Mouse (Mus musculus) liver, postnatal 0 days (tissue): Measurements from ENCODE around the gene Cr1l. TPM values are rescaled to one million over a fixed set of nuclear protein-coding genes. Genes with fewer than 3 reads are reported as not detected.
A peak's percentile ranks its signal among the peaks of the same experiment; 100 is the strongest.

Experiments used
- ATAC-seq: fragments of 200-750 bp; cut with Nextera tagmentation; 2 replicates; pipeline ENCODE4 v1.8.0; 2017; ENCODE audit warnings: mild to moderate bottlenecking, moderate library complexity
- DNase-seq: peaks from one replicate; pipeline ENCODE4 v3.0.0-alpha.2; 2016
- H3K27ac ChIP-seq: fragments of 300-500 bp; sonication (generic); 2 replicates; pipeline ENCODE4 v1.5.1; 2014; ENCODE audit warnings: antibody characterized with exemption, moderate library complexity, mild to moderate bottlenecking, low read depth
- H3K27me3 ChIP-seq: fragments of 300-500 bp; sonication (generic); 2 replicates; pipeline ENCODE4 v1.6.1; 2014; ENCODE audit warnings: low read length, control low read depth, mixed read lengths; ENCODE audit not compliant: insufficient read depth
- H3K36me3 ChIP-seq: fragments of 300-500 bp; sonication (generic); replicated peaks from 2 replicates; pipeline ENCODE4 v1.6.1; 2014; ENCODE audit warnings: mild to moderate bottlenecking, control low read depth, low read length, moderate library complexity, mixed read lengths; ENCODE audit not compliant: insufficient read depth
- H3K4me1 ChIP-seq: fragments of 300-500 bp; sonication (generic); 2 replicates; pipeline ENCODE4 v1.6.1; 2014; ENCODE audit warnings: antibody characterized with exemption, mild to moderate bottlenecking, control low read depth; ENCODE audit not compliant: insufficient read depth
- H3K4me2 ChIP-seq: fragments of 300-500 bp; sonication (generic); 2 replicates; pipeline ENCODE4 v1.6.1; 2014; ENCODE audit warnings: low read depth, mild to moderate bottlenecking, low read length, moderate library complexity, mixed read lengths
- H3K4me3 ChIP-seq: fragments of 300-500 bp; sonication (generic); 2 replicates; pipeline ENCODE4 v1.5.1; 2014; ENCODE audit warnings: low read depth, low read length
- H3K9ac ChIP-seq: fragments of 300-500 bp; sonication (generic); replicated peaks from 2 replicates; pipeline ENCODE4 v1.6.1; 2014; ENCODE audit warnings: mild to moderate bottlenecking, moderate library complexity
- H3K9me3 ChIP-seq: fragments of 300-500 bp; sonication (generic); 2 replicates; pipeline ENCODE4 v1.6.1; 2016; ENCODE audit warnings: mild to moderate bottlenecking, control low read depth, low read length, mixed read lengths
- CTCF ChIP-seq: sonication (generic); IDR thresholded peaks from 2 replicates; pipeline ENCODE4 v1.5.1; 2016; ENCODE audit warnings: antibody characterized with exemption, low read depth
- EP300 ChIP-seq: IDR thresholded peaks from 2 replicates; pipeline ENCODE4 v1.6.1; 2016; ENCODE audit warnings: antibody characterized with exemption, low read depth, mild to moderate bottlenecking
- WGBS: fragments of 180-500 bp; shearing (Covaris S2); extraction: QIAGEN DNeasy Blood & Tissue Kit; methylation state at CpG from one replicate; pipeline ENCODE4 v1.1.7; 2014; ENCODE audit not compliant: insufficient replicate concordance; 5-methylcytosine and 5-hydroxymethylcytosine counted together
- polyA plus RNA-seq: library from polyadenylated mRNA; unstranded; fragments of >200 nt; fragmentation: Nextera tagmentation; extraction: Ambion mirVana; gene quantifications from 2 replicates; pipeline ENCODE4 v1.2.1, GENCODE M21; 2015

The Cr1l gene
- polyA plus RNA-seq, 1 experiment from 2014 or later = 57.7 TPM

DNA sequence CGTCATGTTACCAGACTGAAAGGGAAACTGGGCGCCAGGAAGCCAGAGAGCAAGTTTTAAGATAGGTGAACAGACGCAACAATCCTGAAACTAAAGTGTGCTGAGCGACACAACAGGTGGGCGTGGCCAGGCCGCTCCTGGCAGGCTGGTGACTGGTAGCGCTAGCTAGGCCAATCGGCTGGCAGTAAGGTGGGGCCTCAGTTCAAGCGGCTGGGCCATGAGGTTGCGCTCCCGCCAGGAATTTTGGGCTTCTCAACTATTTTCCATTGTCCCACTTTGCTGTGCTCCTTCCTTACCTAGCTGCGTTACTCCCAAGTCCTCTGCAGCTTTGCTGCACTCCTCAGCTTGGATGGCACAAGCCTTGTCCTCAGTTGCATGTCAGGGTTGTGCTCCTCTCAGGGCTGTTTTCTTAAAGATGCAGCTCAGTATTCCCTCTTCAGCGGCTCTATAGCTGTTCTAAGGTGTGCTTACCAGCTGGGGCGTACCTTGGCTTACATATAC lies 39.1 kb downstream of the Cr1l start, which contains the start of gene Cd46:
Gene Cd46, minus strand, starts transcription at position 30 of the 501 bp plus-strand sequence.
- H3K9ac ChIP-seq = peak within 1 kb of the TSS; percentile 75
- 6% methylated on average over 14 of the region's 14 CpGs for WGBS

DNA sequence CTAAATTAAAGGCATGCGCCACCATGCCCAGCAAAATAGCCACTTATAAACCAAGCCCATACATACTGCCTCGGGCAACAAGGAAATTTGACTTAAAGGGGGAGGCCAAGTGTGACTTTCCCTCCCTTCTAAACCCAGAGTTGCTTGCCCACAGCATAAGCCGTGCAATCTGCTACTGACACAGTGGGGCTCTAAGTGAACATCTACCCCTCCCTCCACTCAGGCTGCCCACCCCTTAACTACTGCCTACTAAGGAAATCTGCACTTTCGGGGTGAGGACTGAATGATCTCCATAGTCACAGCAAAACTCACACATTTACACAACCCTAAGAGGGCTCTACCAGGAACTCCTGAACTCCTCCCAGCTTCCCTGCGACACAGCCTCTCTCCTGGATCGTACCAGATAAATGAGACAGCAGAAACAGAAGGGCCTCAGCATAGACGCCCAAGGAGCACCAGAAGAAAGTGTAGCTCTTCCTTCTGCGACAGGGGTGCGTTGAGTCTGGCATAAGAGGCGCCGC lies 39.6 kb downstream of the Cr1l start:
- H3K36me3 ChIP-seq = no peaks in the 10 kb centered on the region
- no peaks in the 10 kb centered on the region for H3K27me3 ChIP-seq
- peak overlapping the region; percentile 75 for H3K9ac ChIP-seq
- ATAC-seq (peak; percentile 98), DNase-seq (no peak)
- H3K9me3 ChIP-seq = no peaks in the 10 kb centered on the region
- peak overlapping the region; percentile 91 for H3K27ac ChIP-seq
- WGBS = 16% methylated on average over 11 of the region's 11 CpGs
- peak overlapping the region; percentile 84 for H3K4me2 ChIP-seq
- H3K4me3 ChIP-seq = peak overlapping the region; percentile 64
- peaks cover 16% of the 10 kb centered on the region for H3K4me1 ChIP-seq
- TF ChIP-seq EP300 (peak; percentile 55; the same call in 1 of the 2 replicates), CTCF (no peak)

More for the DNA sequence above, 39.1 kb downstream of the Cr1l start, which contains the start of gene Cd46:
- peak within 1 kb of the TSS; percentile 64 for H3K4me3 ChIP-seq
- ATAC-seq (peak; percentile 99), DNase-seq (peak; percentile 89)
- no peak for TF ChIP-seq EP300
- TF ChIP-seq CTCF = no peak
- H3K4me2 ChIP-seq = peak within 1 kb of the TSS; percentile 84
- H3K4me1 ChIP-seq = peaks cover 16% of the 10 kb centered on the region
- H3K27me3 ChIP-seq = no peaks in the 10 kb centered on the region
- H3K36me3 ChIP-seq = no peaks in the 10 kb centered on the region
- no peaks in the 10 kb centered on the region for H3K9me3 ChIP-seq
- peak within 1 kb of the TSS; percentile 91 for H3K27ac ChIP-seq

DNA sequence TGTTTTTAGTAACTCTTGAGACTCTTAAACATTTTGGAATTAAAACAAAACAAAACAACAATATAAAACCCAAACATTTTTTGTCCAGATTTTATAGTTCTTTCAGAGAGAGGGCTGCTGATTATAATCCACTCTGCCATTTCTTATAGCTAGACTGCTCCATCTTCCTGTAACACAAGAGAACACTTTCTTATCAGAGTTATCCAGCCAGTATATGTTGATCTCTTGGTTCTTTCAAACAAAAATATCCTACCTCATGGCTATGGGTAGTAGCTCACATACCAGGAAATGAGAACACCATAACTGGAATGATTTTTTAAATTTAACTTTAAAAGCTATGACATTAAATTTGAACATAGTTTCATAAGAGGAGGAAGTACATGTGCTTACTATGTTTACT lies 49.2 kb downstream of the Cr1l start:
- no peaks in the 10 kb centered on the region for H3K4me1 ChIP-seq
- no peaks in the 10 kb centered on the region for H3K27me3 ChIP-seq
- no peak overlapping the region for H3K9ac ChIP-seq
- H3K4me3 ChIP-seq = no peak overlapping the region
- no peak overlapping the region for H3K27ac ChIP-seq
- no peaks in the 10 kb centered on the region for H3K9me3 ChIP-seq
- TF ChIP-seq EP300 (no peak), CTCF (no peak)
- no peaks in the 10 kb centered on the region for H3K36me3 ChIP-seq
- DNase-seq = no peak
- ATAC-seq = no peak
- no peak overlapping the region for H3K4me2 ChIP-seq

Other genes starting within 250 kb of the Cr1l start
- 6.4 and 6.5 TPM in 2 replicates for gene Cd34, start 192.8 kb downstream of the Cr1l start, polyA plus RNA-seq
- 0.30 and 0.36 TPM in 2 replicates for gene Cd46, start 39.3 kb downstream of the Cr1l start, polyA plus RNA-seq
- 0.04 and 0.20 TPM in 2 replicates for gene Cr2, start 45.1 kb upstream of the Cr1l start, polyA plus RNA-seq